Mouse (Mus musculus): ENCODE results near the gene Cars2. TPM values are rescaled to one million over a fixed set of nuclear protein-coding genes. Genes with fewer than 3 reads are reported as not detected.

The Cars2 gene
- total and polyA plus RNA-seq, 3 experiments = 62.8 to 63.8 TPM; not detected in 1

GRCm38 (mm10) chr8:11513247-11513646, 37.3 kb downstream of the Cars2 start:
- Histone ChIP-seq H3K9me3 (replicated peaks; ENCODE audit: insufficient read depth, low read length) (no peaks in the 10 kb centered on the region), H3K27ac (ENCODE audit: control insufficient read depth, low read depth, low read length) (peak overlapping the region; percentile 43; the same call in 1 of the 2 replicates), H3K9ac (ENCODE audit: control insufficient read depth, low read depth, low read length, poor library complexity, severe bottlenecking) (no peak overlapping the region), H3K27me3 (ENCODE audit: control insufficient read depth in 1 of 2, insufficient read depth in 2 of 2, low read length in 2 of 2) (no peaks in the 10 kb centered on the region), H3K4me1 (ENCODE audit: control insufficient read depth in 1 of 2, insufficient read depth in 2 of 2, low read length in 2 of 2) (peaks cover 0 to 22% of the 10 kb centered on the region in 2 experiments; a peak in 2 of 4 replicates), H3K79me2 (ENCODE audit: control insufficient read depth, insufficient read depth, low read length, poor library complexity) (no peaks in the 10 kb centered on the region), H3K36me3 (ENCODE audit: control insufficient read depth in 1 of 2, insufficient read depth in 2 of 2, low read length in 2 of 2) (peaks cover 6 to 14% of the 10 kb centered on the region in 2 experiments), H3K4me3 (ENCODE audit: control insufficient read depth in 1 of 2, insufficient read depth in 1 of 2, low read depth in 2 of 2, low read length in 2 of 2) (no peak overlapping the region)
- no peak for DNase-seq (ENCODE audit: low read depth, low spot score)
- TF ChIP-seq POLR2A (IDR thresholded peaks at IDR 0.05; ENCODE audit: control insufficient read depth in 1 of 2, insufficient read depth in 1 of 2, low read depth in 1 of 2, low read length in 2 of 2, poor library complexity in 1 of 2) = peak in 1 of 2 experiments; percentile 20; a peak in 1 of 4 replicates
- no peak for TF ChIP-seq MYC (IDR thresholded peaks at IDR 0.05; ENCODE audit: low read depth, low read length)
- TF ChIP-seq ETS1 (IDR thresholded peaks at IDR 0.05; ENCODE audit: low read depth, low read length) = no peak

DNA sequence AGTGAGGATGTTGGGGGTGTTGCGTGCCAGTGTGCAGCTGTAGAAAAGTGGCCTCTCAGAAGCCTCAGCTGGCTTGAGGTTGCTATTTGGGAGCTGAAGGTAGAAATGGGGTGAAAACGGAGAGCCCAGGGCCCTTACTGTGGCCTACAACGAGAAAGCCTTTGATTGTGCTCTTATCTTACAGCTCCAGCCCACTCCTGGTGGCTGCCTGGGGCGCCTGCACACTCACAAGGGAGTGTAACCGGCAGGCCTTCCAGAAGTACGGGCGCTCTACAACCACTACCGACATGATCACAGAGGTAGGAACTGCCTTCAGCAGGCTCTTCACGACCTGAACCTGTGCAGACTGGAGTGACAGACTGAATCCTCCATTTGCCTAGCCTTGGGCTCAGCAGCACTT, 37.9 kb downstream of the Cars2 start:
- Histone ChIP-seq H3K27me3 (ENCODE audit: control insufficient read depth in 1 of 2, insufficient read depth in 2 of 2, low read length in 2 of 2) (no peaks in the 10 kb centered on the region), H3K79me2 (ENCODE audit: control insufficient read depth, insufficient read depth, low read length, poor library complexity) (no peaks in the 10 kb centered on the region), H3K36me3 (ENCODE audit: control insufficient read depth in 1 of 2, insufficient read depth in 2 of 2, low read length in 2 of 2) (peaks cover 6 to 14% of the 10 kb centered on the region in 2 experiments), H3K4me1 (ENCODE audit: control insufficient read depth in 1 of 2, insufficient read depth in 2 of 2, low read length in 2 of 2) (peaks cover 0 to 22% of the 10 kb centered on the region in 2 experiments; a peak in 2 of 4 replicates), H3K27ac (ENCODE audit: control insufficient read depth, low read depth, low read length) (peak overlapping the region; percentile 46), H3K4me3 (ENCODE audit: control insufficient read depth in 1 of 2, insufficient read depth in 1 of 2, low read depth in 2 of 2, low read length in 2 of 2) (no peak overlapping the region), H3K9ac (ENCODE audit: control insufficient read depth, low read depth, low read length, poor library complexity, severe bottlenecking) (no peak overlapping the region), H3K9me3 (replicated peaks; ENCODE audit: insufficient read depth, low read length) (no peaks in the 10 kb centered on the region)
- peak; percentile 77 for DNase-seq (ENCODE audit: low read depth, low spot score)
- peak; percentile 14 to 21 (median 20); a peak in 2 of 6 replicates for TF ChIP-seq CTCF (IDR thresholded peaks at IDR 0.05 in 2 of 3, conservative IDR thresholded peaks at IDR 0.05 in 1 of 3; ENCODE audit: control insufficient read depth in 1 of 3, insufficient read depth in 1 of 3, low read depth in 2 of 3, low read length in 3 of 3, poor library complexity in 1 of 3, severe bottlenecking in 1 of 3)
- TF ChIP-seq EP300 (IDR thresholded peaks at IDR 0.05; ENCODE audit: low read depth in 1 of 2, low read length in 2 of 2) = peak in 1 of 2 experiments; percentile 35; a peak in 1 of 4 replicates
- TF ChIP-seq GABPA (IDR thresholded peaks at IDR 0.05; ENCODE audit: low read depth, low read length) = no peak
- no peak for TF ChIP-seq ETS1 (IDR thresholded peaks at IDR 0.05; ENCODE audit: low read depth, low read length)
- TF ChIP-seq TCF12 (IDR thresholded peaks at IDR 0.05; ENCODE audit: low read depth, low read length) = peak; percentile 60; the same call in 1 of the 2 replicates
- TF ChIP-seq GATA1 (IDR thresholded peaks at IDR 0.05; ENCODE audit: low read depth, low read length) = peak; percentile 47
- TF ChIP-seq RCOR1 (IDR thresholded peaks at IDR 0.05; ENCODE audit: low read depth, low read length) = no peak
- TF ChIP-seq TAL1 (IDR thresholded peaks at IDR 0.05; ENCODE audit: low read length) = peak; percentile 82
- TF ChIP-seq TBP (IDR thresholded peaks at IDR 0.05; ENCODE audit: low read depth, low read length) = no peak
- no peak for TF ChIP-seq MAFK (IDR thresholded peaks at IDR 0.05; ENCODE audit: borderline replicate concordance, low read depth, low read length)
- TF ChIP-seq MXI1 (IDR thresholded peaks at IDR 0.05; ENCODE audit: low read depth, low read length) = no peak
- no peak for TF ChIP-seq CHD1 (IDR thresholded peaks at IDR 0.05; ENCODE audit: low read depth, low read length)

GRCm38 (mm10) chr8:11510971-11511370, 39.6 kb downstream of the Cars2 start:
- Histone ChIP-seq H3K27me3 (ENCODE audit: control insufficient read depth in 1 of 2, insufficient read depth in 2 of 2, low read length in 2 of 2) (no peaks in the 10 kb centered on the region), H3K27ac (ENCODE audit: control insufficient read depth, low read depth, low read length) (no peak overlapping the region), H3K79me2 (ENCODE audit: control insufficient read depth, insufficient read depth, low read length, poor library complexity) (no peaks in the 10 kb centered on the region), H3K36me3 (ENCODE audit: control insufficient read depth in 1 of 2, insufficient read depth in 2 of 2, low read length in 2 of 2) (peaks cover 9 to 14% of the 10 kb centered on the region in 2 experiments), H3K9ac (ENCODE audit: control insufficient read depth, low read depth, low read length, poor library complexity, severe bottlenecking) (no peak overlapping the region), H3K9me3 (replicated peaks; ENCODE audit: insufficient read depth, low read length) (no peaks in the 10 kb centered on the region), H3K4me3 (ENCODE audit: control insufficient read depth in 1 of 2, insufficient read depth in 1 of 2, low read depth in 2 of 2, low read length in 2 of 2) (no peak overlapping the region), H3K4me1 (ENCODE audit: control insufficient read depth in 1 of 2, insufficient read depth in 2 of 2, low read length in 2 of 2) (peaks cover 0 to 22% of the 10 kb centered on the region in 2 experiments; a peak in 2 of 4 replicates)
- no peak for DNase-seq (ENCODE audit: low read depth, low spot score)
- TF ChIP-seq TCF12 (IDR thresholded peaks at IDR 0.05; ENCODE audit: low read depth, low read length) (no peak), POLR2AphosphoS2 (IDR thresholded peaks at IDR 0.05; ENCODE audit: low read length) (peak; percentile 48; the same call in 1 of the 2 replicates)

Data from MEL (cell line).